Mouse (Mus musculus): ENCODE measurements at regions not wholly inside any gene's neighbourhood (a gene's known extent, or its start where the extent isn't known, plus 50 kb on each side); places are given as distances from the start of the nearest gene placed in this dataset.
"Not testable (repeated sequence)": the region's sequence is repeated elsewhere in the genome, so short reads cannot be mapped to it uniquely, and the experiment has no call there.

GRCm38 (mm10) chr17:16926200-16926599 is 137.7 kb upstream of the Zfp960 start:
- DNase-seq (ENCODE audit: low spot score): no peak

- DNase-seq (ENCODE audit: low spot score): peak; percentile 87
Observed at GRCm38 (mm10) chr17:16951092-16952016, 112.6 kb upstream of the Zfp960 start.

- DNase-seq (ENCODE audit: low spot score): not testable (repeated sequence)
Observed at GRCm38 (mm10) chr17:16952146-16952545, 111.8 kb upstream of the Zfp960 start.

DNA sequence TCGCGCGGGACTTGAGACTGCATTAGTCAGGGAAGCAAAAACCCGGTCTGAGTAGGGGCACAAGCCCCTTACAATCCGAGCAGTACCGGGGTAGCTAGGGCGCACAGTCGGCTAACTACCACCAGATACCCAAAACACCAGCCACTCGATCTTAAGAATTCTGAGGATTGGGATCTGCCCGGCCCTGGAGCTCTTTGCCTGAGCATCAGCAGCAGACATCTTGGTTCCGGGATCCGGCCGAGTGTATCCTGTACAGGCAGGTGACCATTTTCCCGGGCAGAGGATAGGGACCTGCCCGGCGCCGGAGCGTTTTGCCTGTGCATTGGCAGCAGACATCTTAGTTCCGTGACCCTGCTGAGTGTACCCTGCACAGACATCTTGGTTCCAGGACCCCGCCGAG is 66.7 kb upstream of the Zfp960 start:
- DNase-seq (ENCODE audit: low spot score): not testable (repeated sequence)

GRCm38 (mm10) chr17:17004632-17005265 is 59.2 kb upstream of the Zfp960 start:
- peak; percentile 89 for DNase-seq (ENCODE audit: low spot score)

- DNase-seq (ENCODE audit: low spot score): not testable (repeated sequence)
Observed at GRCm38 (mm10) chr17:17005267-17005666, 58.6 kb upstream of the Zfp960 start.

All from urinary bladder, postnatal 14 days (tissue).